Comparison of ENCODE assay signal across 8 mouse cellular contexts in the genomic region with DNA sequence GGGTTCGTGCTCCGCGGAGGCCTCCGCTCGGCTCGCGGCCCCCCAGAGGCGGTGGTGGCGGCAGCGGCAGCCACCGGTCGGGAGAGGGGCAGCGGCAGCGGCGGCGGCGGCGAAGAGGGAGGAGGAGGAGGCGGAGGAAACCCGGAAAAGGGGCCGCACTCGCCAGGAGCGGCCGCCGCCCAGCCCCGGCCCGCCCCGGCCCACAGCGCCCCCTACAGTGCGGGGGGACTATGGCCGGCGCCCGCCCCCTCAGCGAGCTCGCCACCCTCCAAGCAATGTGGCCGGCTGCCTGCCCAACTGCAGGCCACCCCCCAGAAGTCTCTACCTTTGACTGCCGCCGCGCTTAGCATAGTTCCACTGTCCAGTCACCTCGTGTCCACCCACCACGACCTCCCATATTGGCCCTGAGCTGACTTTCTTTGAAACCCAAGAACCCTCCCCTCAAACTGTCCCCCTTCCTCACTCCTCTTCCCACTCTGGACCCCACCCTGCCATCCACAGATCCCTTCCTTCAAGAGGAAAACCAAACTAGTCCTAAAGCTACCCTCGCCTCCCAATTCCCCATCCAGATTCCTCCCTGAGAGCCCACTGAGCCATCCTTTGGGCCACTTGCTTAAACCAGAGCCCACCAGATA. TPM values are rescaled to one million over a fixed set of nuclear protein-coding genes. Genes with fewer than 3 reads are reported as not detected.
DNase-seq lines count a peak whose midpoint lies in the region; ATAC-seq lines count a peak whose summit lies in the region.

No protein-coding gene starts in this region.

- H3K4me1 ChIP-seq in embryonic facial prominence, embryonic 14.5 days (ENCODE audit: control insufficient read depth, insufficient read depth, low read length) = peaks cover 8% of the 10 kb centered on the region

- H3K4me2 ChIP-seq in embryonic facial prominence, embryonic 14.5 days (ENCODE audit: low read depth, low read length) = peak overlapping the region; percentile 72

- no peaks in the 10 kb centered on the region for H3K27me3 ChIP-seq in embryonic facial prominence, embryonic 14.5 days (replicated peaks; ENCODE audit: control insufficient read depth, insufficient read depth, low read length)

- H3K36me3 ChIP-seq in embryonic facial prominence, embryonic 14.5 days (ENCODE audit: control insufficient read depth, insufficient read depth, low read length) = peaks cover 27% of the 10 kb centered on the region

- DNase-seq in A20 (ENCODE audit: low read depth, low spot score) (peak; percentile 86), liver (peak; percentile 87)
- DNase-seq in adrenal gland, postnatal 4 days (ENCODE audit: low spot score in 2 of 2) = peak; percentile 72 to 88
- DNase-seq in embryonic facial prominence, embryonic 14.5 days (ENCODE audit: low spot score) = peak; percentile 82
- peak; percentile 66 to 80 for DNase-seq in heart, adult 9 months (ENCODE audit: low spot score in 2 of 2)
- DNase-seq in kidney, adult 9 months = peak; percentile 72
- peak; percentile 46 to 71 for DNase-seq in monocyte, adult 2 months (ENCODE audit: low read depth in 1 of 2, low spot score in 2 of 2)
- DNase-seq in spleen, postnatal 14 days (ENCODE audit: low spot score in 2 of 2) = peak; percentile 77 to 89

- no peak overlapping the region for H3K27ac ChIP-seq in embryonic facial prominence, embryonic 14.5 days (replicated peaks; ENCODE audit: low read depth, low read length)

- H3K4me3 ChIP-seq in embryonic facial prominence, embryonic 14.5 days (ENCODE audit: low read depth, low read length) = peak overlapping the region; percentile 87

- H3K9me3 ChIP-seq in embryonic facial prominence, embryonic 14.5 days (ENCODE audit: control insufficient read depth, low read length) = no peaks in the 10 kb centered on the region

- H3K9ac ChIP-seq in embryonic facial prominence, embryonic 14.5 days (ENCODE audit: low read depth, low read length) = peak overlapping the region; percentile 95

- WGBS in embryonic facial prominence, embryonic 14.5 days = 2% methylated on average over 5 of the region's 42 CpGs

- peak; percentile 96 for ATAC-seq in embryonic facial prominence, embryonic 14.5 days (ENCODE audit: low read depth)

RNA-seq across cellular contexts. Expression of a gene that starts 1.0 kb away (rescaled TPM):
- total RNA-seq in adrenal gland, postnatal 4 days (2021) = 10 to 100 TPM; 84.9 to 89.1 TPM
- polyA plus RNA-seq in embryonic facial prominence, embryonic 14.5 days (2014; fragmentation: Nextera tagmentation; extraction: Ambion mirVana) = 18.7 and 22.5 TPM in 2 replicates

RNA-seq across cellular contexts. Expression of a gene that starts 45.1 kb away (rescaled TPM):
- total RNA-seq in adrenal gland, postnatal 4 days (2021) = 1 to 10 TPM; 1.4 to 2.4 TPM
- polyA plus RNA-seq in embryonic facial prominence, embryonic 14.5 days (2014; fragmentation: Nextera tagmentation; extraction: Ambion mirVana) = 1.9 and 5.4 TPM in 2 replicates

RNA-seq across cellular contexts. Expression of a gene that starts 54.1 kb away (rescaled TPM):
- 10 to 100 TPM; 93.7 to 97.4 TPM for total RNA-seq in adrenal gland, postnatal 4 days (2021)
- 150 and 152 TPM in 2 replicates for polyA plus RNA-seq in embryonic facial prominence, embryonic 14.5 days (2014; fragmentation: Nextera tagmentation; extraction: Ambion mirVana)
